ENCODE assay signal across 17 mouse cellular contexts in the genomic region with DNA sequence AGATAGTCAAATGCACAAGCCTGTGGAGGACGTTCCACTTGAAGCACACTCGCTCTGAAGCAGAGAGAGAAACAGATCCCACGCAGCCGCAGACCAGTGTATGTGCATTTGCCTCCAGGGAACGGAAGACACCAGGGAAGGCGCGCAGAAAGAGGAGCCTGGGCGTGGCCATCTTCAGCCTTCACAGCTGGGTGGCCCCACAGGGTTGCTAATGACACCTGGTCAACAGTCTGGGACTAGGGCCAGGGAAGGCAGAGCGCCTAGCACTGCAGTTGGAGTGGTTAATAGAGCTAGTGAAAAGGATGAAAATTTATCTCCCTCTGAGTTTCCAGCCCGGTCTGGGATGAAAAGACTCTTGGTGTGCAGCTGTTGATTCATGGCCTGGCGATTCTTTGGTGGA.
A peak's percentile ranks its signal among the peaks of the same experiment; 100 is the strongest.
DNase-seq lines count a peak whose midpoint lies in the region; ATAC-seq and TF ChIP-seq lines count a peak whose summit lies in the region.
"Had no signal": no experiment of that assay in that cellular context is flagged by ENCODE, and none has a peak within 500 bp of the region (broad histone marks: within the 10 kb centered on the region; RNA-seq: fewer than 3 reads in every experiment).

No protein-coding gene starts in this region.

- 40% methylated on average over 11 of the region's 11 CpGs for WGBS in kidney, embryonic 14.5 days
- 40% methylated on average over 11 of the region's 11 CpGs for WGBS in embryonic facial prominence, embryonic 14.5 days

- no peak overlapping the region for H3K27ac ChIP-seq in kidney, embryonic 14.5 days (ENCODE audit: low read depth, low read length)
- H3K27ac ChIP-seq in ES-Bruce4 (ENCODE audit: insufficient read depth, low read length) = no peak overlapping the region
- no peak overlapping the region for H3K27ac ChIP-seq in embryonic facial prominence, embryonic 14.5 days (replicated peaks; ENCODE audit: low read depth, low read length)
- H3K27ac ChIP-seq: hindbrain, embryonic 14.5 days; left cerebral cortex, adult 2 months; liver, embryonic 14.5 days; macrophage; midbrain, embryonic 10.5 days had no signal

- POLR2A ChIA-PET in Patski (lab: Charles Lee) = no interaction called here

- no peak overlapping the region for H3K9ac ChIP-seq in kidney, embryonic 14.5 days (ENCODE audit: low read depth, low read length)
- no peak overlapping the region for H3K9ac ChIP-seq in ES-Bruce4 (ENCODE audit: low read depth, poor library complexity, severe bottlenecking)
- no peak overlapping the region for H3K9ac ChIP-seq in embryonic facial prominence, embryonic 14.5 days (ENCODE audit: low read depth, low read length)
- H3K9ac ChIP-seq: heart, embryonic 12.5 days; hindbrain, embryonic 14.5 days; liver, embryonic 14.5 days had no signal

- no peak overlapping the region for H3K4me3 ChIP-seq in kidney, embryonic 14.5 days (ENCODE audit: low read length)
- H3K4me3 ChIP-seq in ES-Bruce4 (ENCODE audit: low read depth, low read length) = no peak overlapping the region
- no peak overlapping the region for H3K4me3 ChIP-seq in embryonic facial prominence, embryonic 14.5 days (ENCODE audit: low read depth, low read length)
- H3K4me3 ChIP-seq: heart, embryonic 12.5 days; left cerebral cortex, adult 2 months; midbrain, embryonic 10.5 days had no signal

- TF ChIP-seq EP300 in ES-Bruce4 (IDR thresholded peaks at IDR 0.05; ENCODE audit: insufficient read depth, low read depth, low read length) = 0 out of 2 replicates have a peak, but pooled peaks have one; percentile 34

- H3K27me3 ChIP-seq in kidney, embryonic 14.5 days (ENCODE audit: control insufficient read depth, insufficient read depth, low read length) = no peaks in the 10 kb centered on the region
- H3K27me3 ChIP-seq in ES-Bruce4 (ENCODE audit: control insufficient read depth, insufficient read depth, low read length, poor library complexity, severe bottlenecking) (no peaks in the 10 kb centered on the region; the same call in 1 of the 2 replicates), Patski (no peaks in the 10 kb centered on the region)
- H3K27me3 ChIP-seq in embryonic facial prominence, embryonic 14.5 days (replicated peaks; ENCODE audit: control insufficient read depth, insufficient read depth, low read length) = no peaks in the 10 kb centered on the region

- no peak for TF ChIP-seq POLR2A in ES-Bruce4 (IDR thresholded peaks at IDR 0.05; ENCODE audit: insufficient read depth, low read length)

- DNase-seq in kidney, adult 8-10 months = no peak
- peak; percentile 39 for DNase-seq in Patski (ENCODE audit: low read depth, low spot score)
- peak; percentile 56 for DNase-seq in embryonic facial prominence, embryonic 14.5 days (ENCODE audit: low spot score)
- no peak for DNase-seq in cerebellum, postnatal 14 days
- DNase-seq in cerebellum, adult 11 months = no peak
- DNase-seq: cerebellum, adult 2 months; kidney, postnatal 14 days; layer of hippocampus, adult 9-11 months; retina, postnatal 1 day had no signal

- ATAC-seq in kidney, embryonic 14.5 days (ENCODE audit: low FRiP score, low TSS enrichment) = 0 out of 2 replicates have a peak, but pooled peaks have one; percentile 35
- ATAC-seq in Patski = peak; percentile 96
- ATAC-seq in embryonic facial prominence, embryonic 14.5 days (ENCODE audit: low read depth) = no peak; the same call in 1 of the 2 replicates

- H3K36me3 ChIP-seq in kidney, embryonic 14.5 days (ENCODE audit: control insufficient read depth, insufficient read depth, low read length) = no peaks in the 10 kb centered on the region
- no peaks in the 10 kb centered on the region for H3K36me3 ChIP-seq in ES-Bruce4 (ENCODE audit: control insufficient read depth, insufficient read depth, low read length, poor library complexity, severe bottlenecking)
- H3K36me3 ChIP-seq in embryonic facial prominence, embryonic 14.5 days (ENCODE audit: control insufficient read depth, insufficient read depth, low read length) = no peaks in the 10 kb centered on the region
- H3K36me3 ChIP-seq: heart, embryonic 12.5 days; midbrain, embryonic 10.5 days had no signal

- CTCF ChIA-PET in Patski (lab: Charles Lee) = no interaction called here

- no peaks in the 10 kb centered on the region for H3K4me1 ChIP-seq in kidney, embryonic 14.5 days (ENCODE audit: control insufficient read depth, insufficient read depth, low read length)
- H3K4me1 ChIP-seq in ES-Bruce4 (ENCODE audit: control insufficient read depth, insufficient read depth, low read length) = no peaks in the 10 kb centered on the region
- no peaks in the 10 kb centered on the region for H3K4me1 ChIP-seq in embryonic facial prominence, embryonic 14.5 days (ENCODE audit: control insufficient read depth, insufficient read depth, low read length)
- H3K4me1 ChIP-seq: heart, embryonic 12.5 days; midbrain, embryonic 10.5 days had no signal

- no peak overlapping the region for H3K4me2 ChIP-seq in kidney, embryonic 14.5 days (replicated peaks; ENCODE audit: low read depth, low read length)
- H3K4me2 ChIP-seq in embryonic facial prominence, embryonic 14.5 days (ENCODE audit: low read depth, low read length) = no peak overlapping the region
- H3K4me2 ChIP-seq: heart, embryonic 12.5 days; hindbrain, embryonic 14.5 days had no signal

- H3K9me3 ChIP-seq in kidney, embryonic 14.5 days (ENCODE audit: control insufficient read depth, low read length) = no peaks in the 10 kb centered on the region
- H3K9me3 ChIP-seq in ES-Bruce4 (replicated peaks; ENCODE audit: control insufficient read depth, insufficient read depth, low read length, poor library complexity, severe bottlenecking) = no peaks in the 10 kb centered on the region
- no peaks in the 10 kb centered on the region for H3K9me3 ChIP-seq in embryonic facial prominence, embryonic 14.5 days (ENCODE audit: control insufficient read depth, low read length)
- H3K9me3 ChIP-seq: heart, embryonic 12.5 days; midbrain, embryonic 10.5 days had no signal

- in situ Hi-C loops in Patski (cut with MboI; ENCODE audit: low pct_unique_long_range_greater_than_20kb) = no loop called here

- TF ChIP-seq CTCF in ES-Bruce4 (IDR thresholded peaks at IDR 0.05; ENCODE audit: low read depth, low read length) (no peak), Patski (IDR thresholded peaks at IDR 0.05) (no peak)

Comparison
In these comparisons a context has a peak if more than half of its experiments do, and no peak if none do; other contexts are left out.
1. DNase-seq: peak in Patski (single experiment) and embryonic facial prominence, embryonic 14.5 days (single experiment); none in kidney, adult 8-10 months (0 of 2), cerebellum, postnatal 14 days (0 of 2) and cerebellum, adult 11 months (single experiment).